Mouse (Mus musculus): ENCODE measurements around the gene Spem2.

The Spem2 gene

DNA sequence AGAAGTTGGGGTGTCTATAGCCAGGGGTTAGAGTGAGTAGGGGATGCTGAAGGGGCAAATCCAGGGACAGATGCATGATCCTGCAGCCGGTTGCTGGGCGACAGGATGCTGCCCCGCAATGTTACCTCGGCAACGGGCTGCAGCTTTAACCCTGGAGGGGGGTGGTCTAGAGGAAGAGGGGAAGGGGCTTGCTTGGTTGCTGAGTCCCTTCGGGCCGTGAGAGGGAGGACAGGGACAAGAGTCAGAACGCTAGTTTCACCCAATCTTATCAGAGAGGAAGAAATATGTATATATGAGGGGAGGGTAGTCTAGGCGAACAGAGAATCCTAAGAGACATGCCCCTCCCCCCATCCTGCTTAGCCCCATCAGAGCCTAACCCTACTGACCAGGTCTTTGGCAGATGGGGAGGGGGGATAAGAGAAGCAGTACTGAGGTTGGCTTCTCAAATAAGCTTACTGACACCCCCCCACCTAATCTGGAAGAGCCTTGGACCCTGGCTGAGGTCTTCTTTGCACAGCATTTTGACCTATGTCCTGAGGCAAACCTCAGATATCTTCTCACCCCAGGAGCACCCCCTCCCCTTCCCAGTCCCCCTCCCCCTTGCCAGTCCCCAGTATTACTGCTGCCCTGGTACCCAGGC lies 17.2 kb upstream of the Spem2 start:
- WGBS, result 19% methylated on average over 9 of the region's 9 CpGs

DNA sequence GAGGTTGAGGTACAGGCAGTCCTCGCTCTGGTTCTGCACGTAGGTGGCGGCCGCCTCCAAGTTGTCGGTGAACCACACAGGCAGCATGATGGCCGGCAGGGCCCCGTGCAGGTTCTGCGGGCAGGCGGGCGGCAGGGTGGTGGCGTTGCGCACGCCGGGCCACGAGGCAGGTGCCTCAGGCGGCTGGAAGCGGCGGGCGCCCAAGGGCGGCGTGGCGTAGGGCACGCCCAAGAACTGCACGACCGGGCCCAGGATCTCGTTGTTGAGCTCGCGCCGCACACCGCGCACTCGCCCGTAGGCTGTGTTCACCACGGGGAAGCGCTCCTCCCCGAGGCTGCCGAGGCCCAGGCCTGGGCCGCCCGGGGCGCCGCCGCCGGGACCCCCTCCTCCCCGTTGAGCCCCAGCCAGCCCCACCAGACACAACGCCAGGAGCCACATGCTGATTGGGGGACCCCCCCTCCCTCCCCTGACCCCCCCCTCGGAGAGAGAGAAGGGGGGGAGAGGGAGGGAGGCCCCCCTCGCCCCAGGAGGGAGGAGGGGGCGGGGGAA lies 15.8 kb upstream of the Spem2 start:
- 10% methylated on average over 45 of the region's 48 CpGs for WGBS

DNA sequence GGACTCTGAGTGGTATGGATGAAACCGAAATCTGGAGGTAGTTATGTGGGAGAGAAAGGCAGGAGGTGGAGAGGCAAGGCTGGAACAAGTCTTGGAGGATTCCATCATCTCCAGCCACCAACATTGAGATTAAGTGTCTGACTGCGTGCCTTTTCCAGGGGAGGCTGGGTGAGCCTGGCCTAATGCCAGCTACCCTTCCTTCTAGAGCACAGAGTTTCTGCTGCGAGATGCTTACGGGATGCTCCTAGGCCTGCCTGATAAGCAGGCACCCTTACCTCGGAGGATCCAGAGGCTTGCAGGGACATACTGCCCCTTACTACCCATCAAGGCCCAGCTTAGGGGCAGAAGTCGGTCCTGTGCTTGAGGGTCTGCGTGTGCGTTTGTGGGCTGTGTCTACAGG lies 15.3 kb upstream of the Spem2 start:
- WGBS, result 37% methylated on average over 8 of the region's 8 CpGs

DNA sequence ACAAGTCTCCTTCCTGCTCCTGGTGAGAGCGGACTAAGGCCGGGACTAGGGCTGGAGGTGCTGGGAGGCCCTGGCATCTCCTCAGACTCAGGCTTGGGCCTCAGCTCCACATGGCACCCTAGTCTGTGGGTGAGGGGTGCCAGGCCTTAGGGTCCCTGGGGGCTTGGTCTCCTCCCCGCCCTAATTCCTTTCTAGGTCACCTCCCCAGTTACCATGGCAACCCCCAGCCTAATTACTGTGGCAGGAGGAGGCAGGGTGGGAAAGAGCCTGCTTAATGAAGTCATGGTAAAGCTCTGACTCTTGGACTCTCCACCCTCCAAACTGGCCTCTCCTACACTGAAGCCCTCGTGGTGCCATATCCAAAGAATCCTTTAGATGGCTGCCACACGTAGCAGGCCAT lies 10.6 kb upstream of the Spem2 start:
- WGBS, result 67% methylated on average over 5 of the region's 5 CpGs

DNA sequence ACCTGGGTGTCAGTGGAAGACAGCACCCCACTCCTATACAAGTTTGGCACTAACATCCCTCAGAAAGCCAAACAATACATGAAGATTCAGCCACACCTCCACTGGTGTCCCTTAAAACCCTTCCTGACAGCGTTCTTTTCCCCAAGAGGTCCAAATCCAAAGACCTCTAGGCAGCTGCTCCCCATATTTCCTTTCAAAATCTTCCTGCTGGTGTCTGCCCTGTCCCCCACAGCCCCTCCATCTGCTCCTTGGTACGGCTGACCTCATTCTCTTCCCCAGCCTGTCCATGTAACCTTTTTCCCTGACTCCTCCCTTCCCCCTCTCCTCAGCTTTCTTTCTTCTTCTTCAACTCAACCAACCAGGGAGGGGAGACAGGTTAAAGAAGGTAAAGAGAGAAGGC lies 5.2 kb upstream of the Spem2 start:
- WGBS, result 73% methylated on average over 2 of the region's 2 CpGs

DNA sequence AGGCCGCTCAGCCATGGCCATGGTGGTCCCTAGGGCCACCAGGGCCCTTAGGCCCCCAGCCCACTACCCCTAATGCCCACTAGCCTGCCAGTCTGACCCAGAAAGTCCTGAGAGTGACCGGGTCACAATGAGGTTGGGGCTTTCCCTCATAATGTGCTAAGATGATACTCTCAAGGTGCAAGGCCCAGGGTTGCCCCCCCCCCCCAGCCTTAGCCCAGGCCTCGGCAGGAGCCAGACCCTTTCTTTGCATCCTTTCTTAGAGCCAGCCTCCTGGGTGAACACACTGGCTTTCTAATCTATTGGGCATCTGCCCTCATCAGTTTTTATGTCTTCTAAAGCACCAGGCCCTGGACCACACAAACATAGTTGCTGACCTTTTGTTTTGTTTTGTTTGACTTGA lies 3.8 kb upstream of the Spem2 start, which contains the start of gene Spem1:
TSS of gene Spem1 (minus strand) at position 101 of the 400 bp plus-strand sequence.
- WGBS, result 87% methylated on average over 3 of the region's 3 CpGs

DNA sequence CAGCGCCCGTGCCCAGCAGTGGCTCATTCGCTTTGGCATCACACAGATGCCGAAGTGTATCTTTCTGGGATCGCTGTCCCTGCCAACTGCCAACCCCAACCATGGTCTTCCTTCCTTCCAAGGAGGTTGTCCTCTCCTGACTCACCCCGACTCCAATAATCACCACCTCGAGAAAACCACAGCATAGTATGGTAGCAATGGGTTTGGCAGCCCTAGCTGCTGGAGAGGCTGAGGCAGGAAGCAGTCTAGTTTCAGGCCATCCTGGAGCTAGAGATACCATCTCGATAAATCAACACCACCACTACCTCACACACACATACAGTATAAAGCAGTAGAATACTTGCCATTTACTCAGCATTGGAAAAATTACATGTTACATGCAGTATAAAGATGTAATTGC lies 606 bp upstream of the Spem2 start:
- WGBS, result 92% methylated on average over 8 of the region's 8 CpGs

DNA sequence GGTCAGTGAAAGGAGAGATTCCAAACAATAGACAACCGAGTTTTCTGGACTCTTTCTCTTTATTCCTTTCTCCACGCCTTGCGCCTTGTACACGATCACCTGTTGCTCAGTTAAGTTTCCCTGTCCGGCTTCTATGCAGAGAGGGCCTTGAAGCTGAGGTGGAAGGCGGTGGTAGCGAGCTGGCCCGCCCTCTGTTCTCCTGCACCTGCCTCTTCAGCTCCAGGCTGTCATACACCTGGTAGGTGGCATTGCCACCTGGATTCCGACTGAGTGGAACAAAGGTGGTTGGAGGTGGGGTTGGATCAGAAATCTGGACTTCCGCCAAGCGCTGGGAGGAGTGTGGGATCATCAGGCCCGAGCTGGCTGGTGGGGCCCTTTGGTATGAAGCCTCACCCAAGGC lies 1.7 kb downstream of the Spem2 start:
- 90% methylated on average over 12 of the region's 12 CpGs for WGBS

DNA sequence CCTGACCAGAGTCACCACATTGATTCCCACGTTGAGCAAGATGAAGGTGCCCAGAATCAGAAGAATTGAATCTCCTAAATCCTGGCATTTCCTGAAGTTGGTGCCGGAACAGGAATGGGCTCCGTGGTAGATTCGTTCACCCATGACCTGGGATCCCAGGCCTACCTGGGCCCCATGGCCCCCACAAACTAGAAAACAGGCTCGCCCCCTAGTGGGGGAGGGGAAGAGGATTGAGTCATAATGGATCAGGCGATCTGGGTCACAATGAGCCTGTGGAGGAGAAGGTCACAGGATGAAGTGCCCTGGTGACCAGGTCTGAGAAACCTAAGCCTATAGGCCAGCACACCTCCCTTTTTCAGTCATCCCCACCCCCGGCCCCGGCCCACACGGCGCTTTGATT lies 3.1 kb downstream of the Spem2 start, which contains the start of gene Gm39566:
TSS of gene Gm39566 (minus strand) at position 144 of the 400 bp plus-strand sequence.
- 68% methylated on average over 10 of the region's 10 CpGs for WGBS

DNA sequence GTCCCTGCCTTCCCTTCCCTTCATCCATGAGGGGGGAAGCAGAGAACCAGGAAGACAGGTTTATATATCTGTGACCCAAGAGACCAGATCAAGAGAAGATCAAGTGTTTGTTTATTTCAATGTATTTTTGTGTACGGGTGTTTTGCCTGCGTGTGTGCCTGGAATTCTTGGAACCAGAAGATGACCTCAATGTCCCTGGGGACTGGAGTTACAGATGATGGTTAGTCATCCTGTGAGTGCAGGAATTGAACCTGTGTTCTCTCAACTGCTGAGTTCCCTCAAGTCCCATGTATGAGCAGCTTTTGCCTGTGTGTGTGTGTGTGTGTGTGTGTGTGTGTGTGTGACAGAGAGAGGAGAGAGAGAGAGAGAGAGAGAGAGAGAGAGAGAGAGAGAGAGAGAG lies 10.6 kb downstream of the Spem2 start:
- 74% methylated on average over 2 of the region's 2 CpGs for WGBS

DNA sequence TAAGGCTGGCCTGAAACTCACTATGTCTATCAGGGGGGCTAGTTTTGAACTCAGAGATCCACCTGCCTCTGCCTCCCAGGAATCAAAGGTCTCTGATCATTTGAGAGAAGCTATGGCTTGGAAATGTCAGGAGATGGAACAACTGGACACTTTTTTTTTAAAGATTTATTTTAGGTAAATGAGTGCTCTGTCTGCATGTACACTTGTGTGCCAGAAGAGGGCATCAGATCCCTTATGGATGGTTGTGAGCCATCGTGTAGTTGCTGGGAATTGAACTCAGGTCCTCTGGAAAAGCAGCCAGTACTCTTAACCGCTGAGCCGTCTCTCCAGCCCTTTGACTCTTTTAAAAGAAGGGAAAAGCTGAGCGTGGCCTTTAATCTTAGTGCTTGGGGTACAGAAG lies 11.9 kb downstream of the Spem2 start:
- WGBS, result 90% methylated on average over 4 of the region's 4 CpGs

DNA sequence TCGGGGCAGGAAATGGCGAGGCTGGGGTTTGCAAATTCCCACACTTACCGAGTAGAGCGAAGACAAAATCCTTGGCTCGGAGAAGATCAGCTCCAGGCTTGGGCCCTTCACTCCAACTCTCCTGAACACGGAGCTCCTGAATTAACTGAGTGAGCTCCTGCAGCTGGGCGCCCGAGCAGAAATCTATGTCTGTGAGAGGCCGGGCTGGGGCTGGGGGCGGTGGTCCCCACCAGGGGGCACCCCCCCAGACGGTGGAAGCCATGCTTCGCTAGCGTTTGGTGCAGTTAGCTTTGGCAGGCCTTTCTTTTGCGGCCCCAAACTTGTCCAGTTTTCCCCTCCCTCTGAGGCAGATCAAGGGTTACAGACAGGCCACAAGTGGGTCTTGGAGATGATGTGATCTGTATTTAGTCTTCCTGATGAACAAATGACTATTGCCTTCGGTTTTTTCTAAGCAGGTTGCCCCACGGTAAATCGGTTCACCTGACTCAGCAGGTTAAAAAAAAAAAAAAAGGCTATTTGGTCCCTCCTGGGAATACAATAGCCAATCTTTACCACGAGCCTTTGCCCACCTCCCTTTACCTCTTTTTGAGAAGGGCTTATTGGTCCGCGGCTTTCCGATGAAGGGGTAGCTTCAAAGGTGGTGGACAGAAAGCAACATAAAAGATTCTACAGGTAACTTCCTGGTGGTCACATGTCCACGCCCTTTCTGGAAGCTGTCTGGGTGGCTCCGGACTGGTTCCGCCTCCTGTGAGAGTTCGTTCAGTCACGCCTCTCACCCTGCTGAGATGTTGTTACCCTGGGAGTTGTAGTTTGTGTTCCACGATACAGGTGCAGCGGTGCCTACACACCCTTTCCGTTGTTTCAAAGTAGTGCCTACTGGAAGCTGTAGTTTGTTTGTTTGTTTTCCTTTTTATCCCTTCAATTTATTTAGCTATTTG lies 13.0 kb downstream of the Spem2 start, which contains the start of gene Tmem102:
TSS of gene Tmem102 (minus strand) at position 653 of the 938 bp plus-strand sequence.
- 37% methylated on average over 29 of the region's 29 CpGs for WGBS

DNA sequence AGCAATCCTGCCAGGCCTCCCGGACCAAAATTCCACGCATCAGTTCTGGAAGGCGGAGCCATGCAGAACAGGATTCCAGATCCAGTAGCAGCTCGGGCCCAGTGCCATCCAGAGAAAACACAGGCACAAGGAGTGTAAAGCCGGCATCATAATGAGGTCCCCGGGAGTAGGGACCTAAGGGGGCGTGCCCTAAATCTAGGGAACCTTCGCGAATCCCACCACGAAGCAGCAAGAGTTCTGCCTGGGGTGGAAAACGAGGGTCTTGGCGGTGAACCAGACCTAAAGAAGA lies 13.7 kb downstream of the Spem2 start:
- 17% methylated on average over 12 of the region's 12 CpGs for WGBS

DNA sequence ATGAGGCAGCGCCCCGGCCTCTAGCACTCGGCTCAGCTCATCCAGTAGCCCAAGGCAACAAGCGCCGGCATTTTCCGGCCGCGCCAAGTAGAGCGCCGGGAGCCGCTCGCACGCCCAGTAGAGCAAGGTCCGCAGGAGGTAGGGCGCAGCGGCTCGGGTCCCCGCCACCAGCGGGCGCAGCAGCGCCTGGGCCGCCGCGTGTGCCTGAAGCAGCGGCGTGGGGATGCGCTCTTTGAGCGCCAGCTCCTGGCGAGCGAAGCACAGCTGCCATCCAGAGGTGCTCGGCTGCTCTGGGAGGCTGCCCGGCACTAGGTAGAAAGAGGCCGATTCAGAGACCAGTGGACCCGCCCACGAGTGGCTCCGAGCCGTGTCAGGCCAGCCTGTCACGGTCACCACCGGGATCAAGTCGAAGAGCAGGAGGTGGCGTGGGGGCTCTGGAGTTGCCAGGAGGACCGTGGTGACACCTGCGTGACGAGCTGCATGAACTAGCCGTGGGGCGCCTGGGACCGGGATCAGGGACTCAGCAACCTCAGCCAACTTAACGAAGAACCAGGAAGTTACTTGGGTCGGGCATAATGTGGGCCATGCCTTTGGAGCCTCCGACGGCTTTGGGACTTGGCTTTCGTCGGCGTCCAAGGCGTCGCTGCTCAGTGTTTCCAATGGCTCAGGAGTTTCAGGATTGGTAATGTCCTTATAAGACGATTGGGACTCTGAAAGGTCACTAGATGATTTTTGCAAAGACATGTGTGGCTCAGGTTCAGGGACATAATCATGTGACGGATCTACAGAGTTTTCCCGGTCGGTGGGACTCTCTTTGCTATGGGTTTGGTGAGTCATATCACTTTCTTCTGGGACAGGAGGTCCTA lies 14.2 kb downstream of the Spem2 start:
- 2% methylated on average over 60 of the region's 60 CpGs for WGBS

DNA sequence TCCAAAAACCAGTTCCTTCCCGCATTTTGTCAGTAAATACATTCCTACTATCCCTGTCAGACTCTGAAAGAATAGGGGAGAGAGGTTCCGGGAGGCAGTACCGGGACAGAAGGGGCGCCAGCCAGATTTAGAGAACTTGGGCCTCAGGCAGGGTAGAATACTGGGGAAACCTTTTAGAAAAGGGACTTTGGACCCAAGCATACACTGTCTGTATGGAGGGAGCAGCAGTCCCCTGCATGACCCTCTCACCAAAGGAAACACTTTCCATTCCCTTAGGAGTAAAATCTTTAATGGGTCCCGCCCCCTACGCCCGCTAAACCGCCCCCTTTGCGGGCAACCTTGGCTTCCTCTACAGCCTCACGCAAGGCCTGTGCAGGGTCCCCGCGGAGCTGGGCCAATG lies 14.9 kb downstream of the Spem2 start:
- WGBS, result 4% methylated on average over 12 of the region's 12 CpGs

DNA sequence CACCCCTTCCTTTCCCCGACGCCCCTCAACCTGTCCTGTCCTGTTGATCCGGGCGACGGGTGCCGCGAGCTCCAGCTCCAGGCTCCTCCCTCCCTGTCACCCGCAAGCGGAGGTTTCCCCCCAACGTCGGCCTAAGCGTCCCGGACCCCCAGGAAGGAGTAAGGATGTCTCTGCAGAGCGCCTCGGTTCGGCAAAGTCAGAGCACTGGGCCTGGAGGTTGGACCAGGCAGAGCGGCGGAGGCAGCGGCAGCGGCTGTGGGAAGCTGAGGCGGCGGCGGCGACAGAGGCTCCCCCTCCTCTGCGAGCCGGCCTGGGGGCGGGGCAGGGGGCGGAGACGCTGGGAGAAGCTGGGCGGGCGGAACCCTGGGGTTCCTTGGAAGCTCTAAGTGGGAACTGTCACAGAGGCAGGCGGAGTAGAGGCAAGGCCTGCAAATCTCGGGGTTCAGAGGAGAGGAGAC lies 15.6 kb downstream of the Spem2 start:
- 1% methylated on average over 33 of the region's 33 CpGs for WGBS

DNA sequence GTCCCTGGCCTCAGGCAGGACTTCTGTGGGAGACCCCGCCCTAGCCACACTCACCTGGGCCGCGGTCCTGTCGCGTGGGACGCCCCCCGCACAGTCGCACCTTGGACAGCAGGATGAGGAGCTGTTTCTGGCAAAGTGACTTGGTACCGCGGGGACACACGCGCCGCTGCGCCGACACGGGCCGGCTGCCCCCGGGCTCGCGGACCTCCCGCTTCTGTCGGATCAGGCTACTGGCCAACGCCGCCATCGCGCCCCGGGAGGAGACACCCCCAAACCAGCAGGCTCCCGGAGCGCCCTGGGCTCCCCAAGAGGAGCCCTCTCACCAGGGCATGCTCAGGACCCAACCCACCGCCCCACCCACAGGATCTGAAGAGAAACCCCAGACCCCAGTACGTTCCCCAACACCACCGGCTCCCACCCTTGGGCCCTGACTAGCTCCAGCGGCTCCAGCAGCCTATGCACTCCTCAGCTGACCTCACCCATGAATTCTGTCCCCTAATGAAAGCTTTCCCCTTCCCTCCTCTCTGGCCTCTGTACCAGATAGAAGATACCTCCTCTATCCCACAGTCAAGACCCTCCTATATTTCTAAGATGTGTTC lies 16.8 kb downstream of the Spem2 start, which contains the start of gene Fgf11:
TSS of gene Fgf11 (minus strand) at position 479 of the 599 bp plus-strand sequence.
- WGBS, result 3% methylated on average over 33 of the region's 33 CpGs

DNA sequence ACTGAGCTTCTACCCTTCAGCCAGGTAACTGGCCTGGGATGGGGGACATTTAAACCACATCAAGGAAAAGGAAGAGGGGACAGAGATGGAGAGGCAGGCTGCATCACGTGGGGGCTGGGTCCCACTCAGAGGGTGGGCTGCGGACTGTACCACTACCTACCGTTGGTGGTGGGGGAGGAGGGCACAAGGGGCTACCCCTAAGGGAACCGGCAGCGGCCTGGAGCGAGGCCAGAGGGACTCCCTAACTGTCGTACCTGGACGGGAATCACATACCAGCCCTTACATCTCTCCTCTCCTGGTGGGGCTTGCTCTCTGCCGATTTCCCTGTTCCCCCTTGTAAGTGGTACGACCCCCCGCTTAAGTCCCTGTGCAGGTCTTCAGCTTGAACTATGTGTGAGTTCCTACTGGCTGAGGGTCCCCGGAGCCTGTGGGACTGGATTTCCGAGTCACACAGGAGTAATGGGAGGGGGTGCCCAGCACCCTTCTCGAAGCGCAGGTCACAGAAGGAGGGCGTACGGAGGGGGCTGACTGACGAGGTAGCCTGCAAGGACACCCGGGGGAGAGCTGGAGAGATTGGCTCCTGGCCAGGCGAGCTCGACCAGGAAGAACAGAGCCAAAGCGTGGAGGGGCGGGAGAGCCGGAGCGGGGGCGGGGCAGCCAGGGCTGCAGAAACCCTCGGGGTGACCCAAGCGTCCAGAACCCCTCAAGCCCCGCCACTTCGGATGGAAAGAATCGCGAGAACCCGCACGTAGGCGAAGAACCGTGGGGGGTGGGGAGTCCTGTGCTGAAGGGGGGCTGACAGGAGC lies 17.7 kb downstream of the Spem2 start:
- WGBS, result 2% methylated on average over 36 of the region's 36 CpGs

DNA sequence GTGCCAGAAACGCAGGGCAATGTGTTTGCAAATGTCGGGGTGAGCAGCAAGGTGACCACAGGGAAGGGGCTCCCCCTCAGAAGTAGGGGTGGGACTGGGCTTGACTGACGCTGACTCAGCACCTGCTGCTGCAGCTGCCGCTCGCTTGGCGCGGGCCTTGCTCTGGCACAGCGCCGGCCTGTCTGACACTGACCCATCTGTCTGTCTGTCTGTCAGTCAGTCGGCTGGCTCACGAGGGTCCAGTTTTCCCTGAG lies 18.2 kb downstream of the Spem2 start:
- WGBS, result 6% methylated on average over 11 of the region's 11 CpGs

DNA sequence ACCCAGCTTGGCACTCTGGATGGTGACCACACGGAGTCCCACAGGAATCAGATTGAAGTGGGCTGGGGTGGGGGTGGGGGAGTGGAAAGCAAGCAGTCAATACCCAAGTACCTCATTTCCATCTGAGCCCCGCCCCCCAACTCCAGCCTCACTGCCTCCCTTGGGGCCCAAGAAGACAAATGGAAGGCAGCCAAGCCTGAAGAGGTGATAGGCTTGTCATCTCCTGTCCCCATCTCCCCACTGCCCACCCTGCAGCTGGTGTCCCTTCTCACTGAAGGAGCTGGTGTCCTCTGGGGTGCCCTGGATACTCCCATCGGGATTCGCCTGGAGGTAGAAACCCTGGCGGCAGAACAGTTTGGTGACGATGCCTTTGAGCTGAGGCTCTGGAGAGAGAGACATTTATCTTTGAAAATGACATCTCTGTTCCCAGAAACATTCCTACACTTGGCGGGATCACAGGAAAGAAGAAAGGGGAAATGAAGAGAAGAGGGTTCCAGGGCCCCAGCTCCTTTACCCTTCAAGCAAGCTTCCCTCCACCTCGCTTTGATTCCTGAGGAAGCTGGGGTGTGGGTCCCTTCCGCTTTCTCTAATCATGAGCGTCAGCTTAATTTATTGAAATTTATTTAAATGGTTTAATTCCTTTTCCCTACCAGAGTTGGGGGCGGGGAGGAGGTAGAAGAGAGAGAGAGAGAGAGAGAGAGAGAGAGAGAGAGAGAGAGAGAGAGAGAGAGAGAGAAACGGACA lies 18.7 kb downstream of the Spem2 start:
- WGBS, result 38% methylated on average over 12 of the region's 12 CpGs

All from cerebral cortex, adult 2 months (tissue).